Mouse (Mus musculus) 3T3-L1 (cell line): Measurements from ENCODE around the gene Msx3.

Source experiments
- DNase-seq: peaks from one replicate; pipeline ENCODE4 v3.0.0-alpha.2; 2015; ENCODE audit warnings: low read depth, low spot score

Msx3 gene

DNA sequence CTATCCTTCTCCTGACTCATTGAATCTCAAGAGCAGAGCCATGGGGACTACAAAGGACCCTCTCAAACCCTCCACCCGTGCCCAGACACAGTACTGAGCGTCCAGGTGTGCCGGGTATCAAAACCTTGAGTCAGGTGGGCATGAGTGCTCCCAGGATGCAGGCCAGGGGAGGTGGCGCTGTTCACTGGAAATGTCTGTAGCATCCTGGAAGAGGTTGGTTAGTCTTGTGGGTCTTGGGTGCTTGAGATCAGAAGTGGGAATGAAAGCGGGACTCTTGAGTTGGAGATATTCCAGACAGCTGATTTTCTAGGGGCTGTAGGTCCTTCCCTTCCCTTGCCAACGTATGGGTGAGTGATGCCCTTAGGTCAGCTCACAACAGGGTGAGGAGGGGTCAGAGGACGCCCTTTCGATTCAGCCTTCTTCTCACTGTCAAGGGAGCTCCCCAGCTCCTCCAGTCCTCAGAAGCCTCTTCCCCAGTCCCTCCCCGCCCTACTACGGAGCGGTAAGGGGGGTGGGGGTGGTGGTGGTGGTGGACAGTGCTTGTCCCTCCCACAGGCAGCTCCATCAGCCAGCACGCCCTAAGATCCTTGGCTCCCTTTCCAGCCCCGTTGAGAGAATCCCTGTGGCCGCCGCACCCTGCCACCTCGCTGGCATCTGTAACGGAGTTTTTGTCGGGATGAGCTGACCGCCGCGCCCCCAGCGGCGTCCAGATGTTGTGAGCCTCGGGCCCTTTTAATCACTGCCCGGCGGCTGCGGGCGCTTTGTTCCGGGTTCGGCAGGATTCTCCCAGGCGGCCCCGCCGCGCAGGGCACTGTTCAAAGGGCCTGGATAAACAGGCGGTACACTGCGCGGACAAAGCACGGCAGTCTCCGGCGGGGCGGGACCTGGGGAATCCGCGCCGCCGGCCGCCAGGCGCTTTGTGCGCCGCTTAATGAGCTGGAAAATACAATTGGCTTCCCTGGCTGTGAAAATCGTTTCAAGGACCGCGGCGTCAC lies 8.8 kb upstream of the Msx3 start:
- DNase-seq: peak; percentile 34

DNA sequence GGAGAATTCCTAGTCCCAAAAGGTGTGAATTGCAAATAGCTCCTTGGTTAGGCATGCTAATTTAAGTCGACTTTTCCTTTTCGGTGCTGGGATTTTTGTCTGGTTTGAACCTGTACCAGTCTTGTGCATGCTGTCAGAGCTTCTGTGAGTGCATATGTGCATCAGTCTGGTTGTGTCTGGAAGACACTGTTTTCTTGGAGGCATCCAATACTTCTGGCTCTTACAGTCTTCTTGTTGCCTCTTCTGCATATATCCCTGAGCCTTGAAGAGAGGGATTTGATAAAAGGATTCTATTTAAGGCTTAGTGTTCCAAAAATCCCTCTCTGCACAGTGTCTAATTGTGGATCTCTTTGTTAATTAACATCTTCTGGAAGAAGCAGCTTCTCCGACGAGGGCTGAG lies 5.2 kb upstream of the Msx3 start:
- DNase-seq: no peak

DNA sequence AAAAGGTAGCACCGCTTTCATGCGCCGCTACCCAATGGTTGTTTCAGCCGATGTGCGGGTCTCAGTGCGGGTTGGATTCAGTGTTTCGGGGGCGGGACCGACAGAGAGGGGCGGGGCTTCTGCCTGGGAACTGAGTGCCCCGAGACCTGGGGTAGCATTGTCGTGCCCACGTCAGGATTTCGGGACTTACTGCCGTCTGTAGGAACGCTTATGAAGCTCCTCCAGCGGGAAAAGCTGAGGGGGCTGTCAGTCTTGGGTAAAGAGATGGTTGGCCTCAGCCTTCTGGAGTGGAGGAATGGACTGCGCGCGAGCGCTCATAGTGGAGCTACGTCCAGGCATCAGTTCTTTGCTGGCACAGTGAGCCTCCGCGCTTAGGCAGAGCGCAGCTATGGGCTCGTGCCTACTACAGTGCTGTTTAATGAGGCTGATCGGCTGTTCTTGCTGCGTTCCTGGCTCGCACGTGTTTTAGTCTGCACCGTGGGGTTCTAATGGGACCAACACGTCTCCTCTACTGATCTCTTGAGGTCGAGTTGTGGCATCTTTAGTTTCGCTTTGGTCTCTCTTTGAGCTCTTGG lies 313 bp upstream of the Msx3 start:
- no peak for DNase-seq

DNA sequence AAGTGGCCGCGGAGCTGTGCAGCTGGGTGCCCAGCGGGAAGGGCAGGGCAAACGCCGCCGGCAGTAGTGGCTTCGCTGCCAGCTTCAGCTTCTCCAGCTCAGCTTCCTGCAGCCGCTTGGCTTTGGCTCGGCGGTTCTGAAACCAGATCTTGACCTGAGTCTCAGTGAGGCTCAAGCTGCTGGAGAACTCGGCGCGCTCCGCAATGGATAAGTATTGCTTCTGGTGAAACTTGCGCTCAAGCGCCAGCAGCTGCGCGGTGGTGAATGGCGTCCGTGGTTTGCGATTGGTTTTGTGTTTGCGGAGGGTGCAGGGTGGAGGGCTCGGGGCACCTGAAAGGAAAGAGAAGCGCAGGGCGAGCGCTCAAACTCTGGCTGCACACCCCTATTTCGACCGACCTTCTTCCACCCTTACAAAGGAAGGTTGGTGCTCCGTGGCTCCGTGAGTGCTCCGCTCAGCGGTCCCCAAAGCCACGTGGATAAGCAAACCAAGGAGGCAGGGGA lies 1.0 kb downstream of the Msx3 start:
- no peak for DNase-seq

DNA sequence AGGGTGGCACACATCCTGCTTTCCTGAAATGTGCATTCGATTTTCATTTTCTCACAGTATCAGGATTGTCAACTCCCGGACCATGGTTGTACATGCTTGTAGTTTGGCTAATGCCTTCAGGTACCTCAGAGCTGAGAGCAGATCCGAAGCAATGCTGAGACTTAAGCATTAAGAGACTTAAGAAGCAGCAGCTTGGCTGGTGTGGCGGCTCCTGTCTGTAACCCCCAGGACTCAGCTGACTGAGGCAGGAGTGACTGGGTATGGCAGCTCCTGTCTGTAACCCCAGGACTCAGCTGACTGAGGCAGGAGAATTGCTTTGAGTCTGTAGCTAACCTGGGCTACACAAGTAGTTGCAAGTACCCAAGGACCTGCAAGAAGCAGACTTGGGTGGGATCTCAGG lies 3.3 kb downstream of the Msx3 start:
- DNase-seq: no peak

DNA sequence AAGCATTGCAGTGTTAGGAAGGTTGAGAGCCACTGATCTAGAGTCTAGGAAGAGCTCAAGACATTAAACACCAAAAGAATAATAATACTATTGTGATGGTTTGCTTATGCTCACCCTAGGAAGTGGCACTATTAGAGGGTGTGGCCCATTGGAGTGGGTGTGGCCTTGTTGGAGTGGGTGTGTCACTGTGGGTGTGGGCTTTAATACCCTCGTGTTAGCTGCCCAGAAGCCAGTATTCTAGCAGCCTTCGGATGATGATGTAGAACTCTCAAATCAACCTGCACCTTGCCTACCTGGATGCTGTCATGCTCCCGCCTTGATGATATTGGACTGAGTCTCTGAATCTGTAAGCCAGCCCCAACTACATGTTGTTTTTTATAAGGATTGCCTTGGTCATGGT lies 6.2 kb downstream of the Msx3 start:
- no peak for DNase-seq

DNA sequence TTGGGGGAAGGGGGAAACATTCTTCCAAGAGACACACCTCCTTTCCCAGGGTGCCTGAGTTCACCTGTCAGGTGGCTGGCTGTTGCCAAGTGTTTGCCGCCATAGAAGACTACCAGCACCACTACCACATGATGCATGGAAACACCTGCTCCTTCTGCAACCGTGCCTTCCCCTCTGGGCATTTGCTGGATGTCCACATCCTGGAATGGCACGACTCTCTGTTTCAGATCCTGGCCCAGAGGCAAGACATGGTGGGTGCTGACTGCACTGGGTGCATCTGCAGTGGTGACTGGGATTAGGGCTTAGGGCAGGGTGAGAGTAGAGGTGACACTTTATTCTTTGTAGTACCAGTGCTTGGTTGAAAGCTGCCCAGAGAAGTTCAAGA lies 11.7 kb downstream of the Msx3 start:
- no peak for DNase-seq

DNA sequence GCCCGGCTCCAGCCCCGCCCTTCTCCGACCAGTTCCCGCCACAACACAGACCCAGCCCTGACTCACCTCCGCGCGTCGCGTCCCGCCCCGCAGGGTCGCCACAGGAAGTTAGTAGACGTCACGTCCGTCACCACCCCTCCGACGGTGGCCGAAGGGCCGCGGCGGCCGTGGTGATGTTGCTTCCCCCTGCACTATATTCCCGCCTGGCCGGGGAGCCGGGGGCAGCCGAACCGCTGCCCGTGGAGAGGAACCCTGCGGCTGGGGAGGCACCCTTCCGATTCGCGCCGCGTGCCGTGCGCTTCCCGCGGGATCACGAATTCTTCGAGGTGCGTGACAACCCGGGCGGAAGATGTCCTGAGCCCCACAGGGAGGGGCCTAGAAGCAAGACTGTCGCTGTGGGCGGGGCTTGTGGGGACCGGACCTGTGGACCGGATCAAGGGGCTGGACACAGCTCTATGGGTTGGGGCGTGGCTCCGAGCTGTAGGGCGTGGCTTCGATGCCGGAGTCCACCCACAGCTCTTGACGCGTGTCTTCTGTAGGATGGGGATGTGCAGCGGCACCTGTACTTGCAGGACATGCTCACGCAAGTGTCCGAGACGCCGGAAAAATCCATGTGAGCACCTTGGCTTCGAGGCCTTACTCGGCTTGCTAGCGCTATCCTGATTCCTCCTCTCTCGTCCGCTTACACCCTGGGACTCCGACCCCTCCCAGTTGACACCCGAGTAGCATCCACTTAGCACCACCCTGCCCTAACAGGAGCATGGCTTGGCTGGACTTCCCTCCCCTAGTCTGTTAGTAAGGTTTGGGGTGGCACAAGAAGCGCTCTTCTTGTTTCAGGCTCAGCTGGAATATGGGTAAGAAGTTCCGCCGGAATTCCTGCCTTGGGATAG lies 12.4 kb downstream of the Msx3 start, which contains the start of the genes Zfp511 and Tubgcp2:
TSS of gene Zfp511 (plus strand) at position 111 of the 890 bp plus-strand sequence.
TSS of gene Tubgcp2 (minus strand) at position 389 of the 890 bp plus-strand sequence.
- peak; percentile 97 for DNase-seq

DNA sequence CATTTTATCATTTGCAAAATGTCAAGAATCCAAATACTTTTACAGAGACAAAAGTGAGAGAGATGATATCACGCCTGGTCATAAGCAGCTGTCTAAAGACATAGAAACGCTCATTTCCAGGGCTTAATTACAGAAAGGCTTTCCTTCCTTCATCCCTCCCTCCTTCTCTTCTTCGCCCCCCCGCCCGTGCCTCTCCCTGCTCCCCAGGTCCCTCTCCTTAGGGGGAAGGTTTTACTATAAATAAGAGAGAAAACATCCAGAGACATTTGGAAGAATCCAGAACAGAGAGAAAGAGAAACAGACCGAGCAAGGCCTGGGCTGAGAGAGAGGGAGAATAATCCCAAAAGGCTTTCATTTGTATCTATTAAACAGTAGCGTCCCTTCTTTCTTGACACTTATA lies 13.4 kb downstream of the Msx3 start:
- no peak for DNase-seq

DNA sequence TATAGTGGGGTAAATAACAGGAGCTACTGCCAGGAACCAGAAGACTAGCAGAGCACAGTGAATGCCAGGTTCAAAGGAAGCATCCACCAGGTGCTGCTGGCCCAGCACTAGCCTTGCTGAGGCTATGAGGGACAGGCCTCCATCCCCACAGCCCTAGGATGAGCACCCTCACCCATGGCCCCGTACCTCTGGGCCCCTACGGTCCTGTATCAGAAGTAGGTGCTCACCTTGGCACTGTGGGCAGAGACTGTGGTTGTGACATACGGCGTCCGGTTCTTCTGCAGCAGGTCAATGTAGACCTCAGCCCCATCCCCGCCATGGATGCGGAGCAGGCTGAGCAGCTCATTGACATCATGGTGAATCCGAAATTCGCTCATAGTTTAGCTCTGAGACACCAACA lies 15.5 kb downstream of the Msx3 start:
- DNase-seq: no peak

DNA sequence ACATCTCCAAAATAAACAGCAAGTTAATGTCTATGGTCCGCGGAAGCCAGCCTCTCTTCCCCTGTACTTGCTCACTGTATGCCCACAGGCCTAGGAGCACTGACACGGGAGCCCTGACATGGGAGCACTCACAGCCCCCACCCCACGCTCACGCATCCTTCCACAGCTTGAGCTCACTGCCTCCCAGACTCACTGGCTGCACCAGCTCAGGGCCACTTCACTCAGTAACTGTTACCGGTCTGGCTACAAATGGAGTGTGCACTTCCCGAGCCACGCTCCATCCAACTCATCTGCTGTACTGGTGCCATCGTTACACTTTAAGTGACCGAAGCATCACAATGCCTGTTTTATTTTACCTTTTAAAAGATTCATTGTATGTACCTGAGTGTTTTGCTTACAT lies 16.5 kb downstream of the Msx3 start:
- DNase-seq: no peak

DNA sequence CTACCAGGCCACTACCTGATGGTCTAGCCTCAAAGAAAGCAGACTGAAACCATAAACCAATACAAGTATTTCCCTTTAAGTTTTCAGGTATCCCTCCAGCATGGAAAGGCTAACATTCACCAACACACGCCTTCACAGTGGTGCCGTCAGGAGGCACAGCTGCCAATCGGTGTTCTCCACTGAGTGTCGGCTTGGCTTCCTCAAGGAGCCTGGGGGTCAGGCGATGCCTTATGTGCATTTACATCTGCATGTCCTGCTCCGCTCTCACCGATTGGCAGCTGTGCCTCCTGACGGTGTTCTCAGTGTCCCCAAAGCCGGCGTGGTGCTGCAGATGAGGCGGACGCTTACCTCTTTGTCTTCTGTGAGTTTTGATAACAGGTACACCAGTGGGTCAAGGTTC lies 17.1 kb downstream of the Msx3 start:
- DNase-seq: no peak

DNA sequence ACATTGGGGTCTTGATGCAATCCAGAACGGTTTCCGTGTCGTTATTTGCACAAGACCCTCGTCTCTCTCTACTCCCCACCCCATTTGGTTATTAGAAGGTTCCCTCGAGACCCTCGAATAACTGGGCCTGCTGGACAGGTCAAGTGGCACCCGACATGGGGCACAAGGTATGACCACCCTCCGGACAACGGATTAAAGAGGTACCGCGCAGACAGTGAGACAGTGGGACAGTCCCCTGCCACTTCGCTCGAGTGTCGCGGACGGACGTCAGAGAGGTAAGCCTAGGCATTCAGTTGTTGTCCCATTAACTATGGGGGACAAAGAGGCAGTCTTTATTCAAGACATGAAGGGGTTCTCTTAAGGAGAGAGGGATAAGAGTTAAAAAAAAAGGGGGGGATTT lies 37.6 kb downstream of the Msx3 start:
- no peak for DNase-seq

DNA sequence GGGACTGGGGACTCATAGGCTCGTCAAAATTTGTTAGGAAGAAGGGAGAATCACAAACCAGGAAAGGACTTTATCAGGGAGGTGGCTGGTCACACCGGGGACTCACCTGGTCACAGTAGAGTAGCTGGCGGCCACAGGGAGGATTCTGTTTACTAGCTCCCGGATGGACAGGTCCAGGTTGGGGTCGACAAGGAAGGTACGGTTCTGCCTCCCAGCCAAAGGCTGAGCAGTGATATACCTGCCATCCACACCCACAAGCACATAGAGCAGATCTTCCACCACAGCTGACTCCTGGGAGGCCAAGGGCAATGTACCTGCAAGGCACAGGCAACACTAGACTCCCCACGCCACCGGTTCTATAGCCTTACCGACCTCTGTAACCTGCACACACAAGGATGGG lies 41.1 kb downstream of the Msx3 start:
- DNase-seq: no peak

DNA sequence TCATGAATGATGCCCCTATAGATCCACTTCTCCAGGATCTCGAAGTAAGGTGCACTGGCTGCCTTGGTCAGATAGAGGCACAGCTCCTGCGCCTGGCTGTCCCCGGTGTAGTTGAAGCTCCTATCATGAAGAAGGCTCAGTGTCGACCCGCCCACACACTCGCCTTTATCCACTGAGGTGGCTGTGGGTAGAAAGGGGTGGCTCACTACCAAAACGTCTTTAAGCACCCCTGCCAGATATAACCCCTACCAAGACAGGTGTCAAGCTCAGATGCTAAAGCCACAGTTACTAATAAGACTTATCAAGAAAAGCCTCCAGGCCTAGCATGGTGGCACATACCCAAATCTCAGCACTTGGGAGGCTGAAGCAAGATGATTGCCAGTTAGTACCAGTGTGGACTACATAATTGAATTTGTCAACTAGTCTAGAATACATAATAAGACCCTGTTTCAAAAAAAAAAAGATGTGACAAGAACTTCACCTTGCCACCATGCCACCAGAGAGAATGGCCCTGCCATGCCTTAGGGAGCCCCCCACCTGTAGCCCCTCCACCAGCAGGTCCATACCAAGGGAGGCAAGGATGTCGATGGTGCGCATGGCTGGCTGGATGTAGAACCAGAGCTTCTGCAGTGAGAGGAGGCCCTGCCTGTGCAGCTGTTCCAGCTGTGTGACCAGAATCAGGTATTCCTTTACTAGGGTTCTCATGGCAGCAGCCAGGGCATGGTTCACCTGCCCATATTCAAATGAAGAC lies 41.9 kb downstream of the Msx3 start:
- no peak for DNase-seq

DNA sequence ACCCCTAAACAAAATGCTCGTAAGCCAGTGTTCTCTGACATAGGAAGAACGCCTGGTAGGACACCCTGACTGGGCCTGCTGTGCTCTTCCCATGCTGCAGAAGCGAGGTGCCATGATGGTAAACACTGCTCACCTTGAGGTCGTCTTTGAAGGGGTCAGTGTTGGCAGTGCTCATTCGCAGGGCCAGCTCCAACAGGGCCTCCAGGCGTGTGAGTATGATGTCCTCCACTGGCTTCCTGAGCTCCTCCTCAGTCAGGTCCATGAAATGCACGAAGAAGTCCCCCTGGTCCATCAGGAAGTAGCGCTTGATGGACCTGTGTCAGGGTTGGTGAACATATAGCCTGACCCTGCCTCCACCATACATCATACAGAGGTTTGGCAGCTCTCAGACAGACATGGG lies 44.2 kb downstream of the Msx3 start:
- no peak for DNase-seq

DNA sequence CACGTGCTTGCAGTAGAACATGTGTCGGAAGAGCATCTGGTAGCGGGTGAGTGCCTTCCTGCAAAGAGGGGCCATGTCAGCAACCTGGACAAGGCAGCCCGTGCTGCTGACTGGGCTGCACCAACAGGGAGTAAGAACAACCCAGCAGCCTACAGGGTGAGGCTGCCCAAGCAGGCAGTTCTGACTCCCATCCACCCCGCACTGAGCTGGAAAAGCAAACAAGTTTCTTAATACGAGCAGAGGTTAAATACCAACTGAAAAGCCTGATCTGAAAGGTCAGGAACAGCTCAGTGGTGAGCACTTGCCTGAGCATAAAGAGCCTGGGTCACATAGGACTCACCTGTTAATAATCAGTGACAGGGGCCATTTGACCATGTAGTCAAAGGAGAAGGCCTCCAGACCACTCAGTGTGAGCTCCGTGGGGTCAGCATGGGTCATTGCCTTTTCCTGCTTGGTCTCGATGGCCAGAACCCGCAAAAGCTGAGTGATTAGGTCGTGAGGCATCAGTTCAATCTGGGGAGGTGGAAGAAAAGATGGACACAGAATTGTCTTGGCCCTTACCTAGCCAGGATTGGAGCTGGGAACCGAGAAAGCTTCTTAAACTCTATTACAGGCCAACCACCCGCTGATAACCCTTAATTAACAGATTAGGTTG lies 47.7 kb downstream of the Msx3 start:
- DNase-seq: no peak

DNA sequence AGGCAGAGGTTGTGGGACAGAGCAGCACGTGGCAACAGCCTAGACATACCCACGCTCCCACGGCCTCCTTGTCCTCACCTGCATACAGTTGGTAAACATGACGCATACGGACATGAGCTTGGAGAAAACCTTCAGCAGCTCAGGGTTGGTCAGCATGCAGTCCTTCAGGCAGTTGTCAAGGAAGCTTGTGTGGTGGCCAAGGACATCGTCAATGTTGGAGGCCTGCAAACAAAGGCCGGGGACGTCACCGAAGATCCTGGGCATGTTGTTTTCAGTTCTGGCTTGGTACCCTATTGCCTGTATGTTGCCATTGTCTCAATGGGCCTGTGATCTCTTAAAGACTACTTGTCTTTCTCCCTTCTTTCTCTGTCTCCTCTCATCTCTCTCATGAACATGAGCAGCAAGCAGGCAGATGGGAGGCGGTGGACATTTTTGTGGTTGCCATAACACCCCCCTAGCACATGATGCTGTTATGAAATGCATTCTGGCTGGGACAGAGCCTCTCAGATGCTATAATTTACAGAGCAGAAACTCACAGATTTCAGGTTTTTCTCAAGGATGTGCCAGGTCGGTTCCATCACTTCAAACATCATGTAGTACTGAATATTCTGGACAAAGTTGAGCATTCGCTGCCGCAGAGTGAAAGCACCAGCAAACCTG lies 50.1 kb downstream of the Msx3 start:
- no peak for DNase-seq
